Mouse (Mus musculus) neutrophil, adult 59 days (primary cell): ENCODE data around the gene Sacs. TPM values are rescaled to one million over a fixed set of nuclear protein-coding genes. Genes with fewer than 3 reads are reported as not detected.

Source experiments
- total RNA-seq, 2 experiments: library from RNA; stranded (reverse); gene quantifications; 1 replicate in 1 of 2; 2 replicates in 1 of 2; pipeline ENCODE4 v1.2.4; 2023

Gene Sacs
- 1 to 10 TPM; 4.2 to 4.7 TPM for total RNA-seq

DNA sequence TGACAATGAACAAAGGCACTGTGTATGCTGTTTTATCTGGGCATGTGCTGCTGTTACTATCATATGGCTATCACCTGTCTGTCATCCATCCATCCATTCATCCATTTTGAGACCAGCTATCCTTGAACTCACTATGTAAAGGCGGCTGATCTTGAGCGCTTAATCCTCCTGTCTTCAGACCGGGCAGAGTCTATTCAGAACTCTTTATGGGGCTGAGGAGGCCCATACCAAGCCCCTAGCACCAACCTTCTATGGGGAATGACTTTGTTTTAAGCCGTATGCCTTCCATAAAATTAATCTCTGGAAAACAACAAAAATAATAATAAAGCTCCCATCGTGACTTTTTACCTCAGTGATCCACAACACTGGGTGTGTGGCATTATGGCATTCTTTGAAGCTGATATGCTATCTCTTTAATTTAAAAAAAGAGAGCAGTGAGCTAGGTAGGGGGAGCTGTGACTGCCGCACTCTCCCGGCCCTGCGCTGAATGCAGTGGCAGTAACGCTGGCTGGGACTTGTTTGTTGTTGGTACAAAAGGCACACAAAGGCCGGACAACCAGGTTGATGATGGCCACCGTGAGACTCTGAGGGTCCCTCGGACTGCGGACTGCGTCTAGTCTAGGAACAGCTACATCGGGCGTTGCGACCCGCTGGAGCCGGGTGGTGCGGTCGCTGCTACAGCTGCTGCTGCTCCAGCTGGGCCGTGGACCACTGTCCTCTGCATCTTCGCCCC is at the start of gene Sacs:
Sacs (plus strand) TSS at position 464 of the 733 bp plus-strand sequence.

GRCm38 (mm10) chr14:61258352-61258751 is 120.1 kb downstream of the Sacs start, which contains the start of gene Sgcg:
TSS of gene Sgcg (minus strand) at chr14:61258490.

Other genes with a start within 250 kb of the Sacs start
- gene Tnfrsf19, start 92.0 kb upstream of the Sacs start, total RNA-seq: under 1 TPM; 0.24 to 0.99 TPM
- not detected for gene Sgcg, start 120.0 kb downstream of the Sacs start, total RNA-seq
- 10 to 100 TPM; 70.7 to 80.4 TPM for gene Arl11, start 171.3 kb downstream of the Sacs start, total RNA-seq
- gene Ebpl, start 222.0 kb downstream of the Sacs start, total RNA-seq: under 1 TPM; 0.51 to 0.71 TPM